Comparison of ENCODE assay signal across 8 mouse cellular contexts in genomic region chr9:35267976-35268715, GRCm38 (mm10). TPM values are rescaled to one million over a fixed set of nuclear protein-coding genes. Genes with fewer than 3 reads are reported as not detected.
DNase-seq lines count a peak whose midpoint lies in the region; ATAC-seq and TF ChIP-seq lines count a peak whose summit lies in the region.

No protein-coding gene starts in this region.

- no peak for DNase-seq in kidney, adult 2 months
- DNase-seq in kidney, adult 11 months: no peak
- DNase-seq in MEL (ENCODE audit: low read depth, low spot score): peak; percentile 44
- no peak for DNase-seq in right cerebral cortex, postnatal 10 days (ENCODE audit: low spot score in 2 of 2)
- DNase-seq in layer of hippocampus, adult 8-10 months (ENCODE audit: low spot score in 2 of 2): no peak

- no peaks in the 10 kb centered on the region for H3K9me3 ChIP-seq in MEL (replicated peaks; ENCODE audit: insufficient read depth, low read length)
- no peaks in the 10 kb centered on the region for H3K9me3 ChIP-seq in limb, embryonic 12.5 days

- peak overlapping the region; percentile 79 for H3K4me2 ChIP-seq in limb, embryonic 12.5 days

- TF ChIP-seq RAD21 in MEL (IDR thresholded peaks at IDR 0.05; ENCODE audit: low read depth, low read length): no peak

- TF ChIP-seq CTCF in kidney, adult 2 months (conservative IDR thresholded peaks at IDR 0.05; ENCODE audit: insufficient read depth, insufficient read length, low read depth, low read length): no peak
- TF ChIP-seq CTCF in MEL (IDR thresholded peaks at IDR 0.05 in 2 of 3, conservative IDR thresholded peaks at IDR 0.05 in 1 of 3; ENCODE audit: control insufficient read depth in 1 of 3, insufficient read depth in 1 of 3, low read depth in 2 of 3, low read length in 3 of 3, poor library complexity in 1 of 3, severe bottlenecking in 1 of 3): no peak

- peak overlapping the region; percentile 72 for H3K4me3 ChIP-seq in kidney, adult 2 months (ENCODE audit: insufficient read depth, low read depth, low read length)
- H3K4me3 ChIP-seq in MEL (ENCODE audit: control insufficient read depth in 1 of 2, insufficient read depth in 1 of 2, low read depth in 2 of 2, low read length in 2 of 2): peak overlapping the region; percentile 95 to 98
- H3K4me3 ChIP-seq in limb, embryonic 12.5 days (replicated peaks): peak overlapping the region; percentile 72

- 1% methylated on average over 21 of the region's 21 CpGs for whole genome bisulfite sequencing in kidney, adult 2 months
- 1% methylated on average over 21 of the region's 21 CpGs for WGBS in limb, embryonic 12.5 days

- no peak for TF ChIP-seq EP300 in MEL (IDR thresholded peaks at IDR 0.05; ENCODE audit: low read depth in 1 of 2, low read length in 2 of 2)

- TF ChIP-seq POLR2A in kidney, adult 2 months (IDR thresholded peaks at IDR 0.05; ENCODE audit: low read depth, low read length): no peak
- TF ChIP-seq POLR2A in MEL (IDR thresholded peaks at IDR 0.05; ENCODE audit: control insufficient read depth in 1 of 2, insufficient read depth in 1 of 2, low read depth in 1 of 2, low read length in 2 of 2, poor library complexity in 1 of 2): no peak; a peak in 1 of 4 replicates

- no peaks in the 10 kb centered on the region for H3K27me3 ChIP-seq in kidney, adult 2 months (replicated peaks; ENCODE audit: control insufficient read depth, insufficient read depth, low read length)
- no peaks in the 10 kb centered on the region for H3K27me3 ChIP-seq in MEL (ENCODE audit: control insufficient read depth in 1 of 2, insufficient read depth in 2 of 2, low read length in 2 of 2)
- H3K27me3 ChIP-seq in limb, embryonic 12.5 days: no peaks in the 10 kb centered on the region

- H3K79me2 ChIP-seq in MEL (ENCODE audit: control insufficient read depth, insufficient read depth, low read length, poor library complexity): peaks cover 22% of the 10 kb centered on the region

- no peak overlapping the region for H3K27ac ChIP-seq in kidney, adult 2 months (ENCODE audit: insufficient read depth, low read depth, low read length)
- H3K27ac ChIP-seq in MEL (ENCODE audit: control insufficient read depth, low read depth, low read length): peak overlapping the region; percentile 81
- peak overlapping the region; percentile 68; the same call in 1 of the 2 replicates for H3K27ac ChIP-seq in limb, embryonic 12.5 days

- H3K4me1 ChIP-seq in kidney, adult 2 months (ENCODE audit: control insufficient read depth, insufficient read depth, low read length): peaks cover 5% of the 10 kb centered on the region; the same call in 1 of the 2 replicates
- peaks cover 12 to 35% of the 10 kb centered on the region in 2 experiments for H3K4me1 ChIP-seq in MEL (ENCODE audit: control insufficient read depth in 1 of 2, insufficient read depth in 2 of 2, low read length in 2 of 2)
- peaks cover 15% of the 10 kb centered on the region for H3K4me1 ChIP-seq in limb, embryonic 12.5 days (replicated peaks)

- peak; percentile 47 for ATAC-seq in erythroid progenitor cell, adult 5-6 weeks (replicated peaks; ENCODE audit: low FRiP score, poor library complexity, severe bottlenecking)
- peak; percentile 61; the same call in 1 of the 2 replicates for ATAC-seq in limb, embryonic 12.5 days (ENCODE audit: insufficient number of reproducible peaks, insufficient read depth, low FRiP score, low TSS enrichment, low read depth)
- 0 out of 2 replicates have a peak, but pooled peaks have one; percentile 4 for ATAC-seq in neutrophil, adult 5-6 weeks (ENCODE audit: extremely low read depth, insufficient number of reproducible peaks, low FRiP score, poor library complexity, severe bottlenecking)

- H3K9ac ChIP-seq in MEL (ENCODE audit: control insufficient read depth, low read depth, low read length, poor library complexity, severe bottlenecking): peak overlapping the region; percentile 98
- peak overlapping the region; percentile 64 for H3K9ac ChIP-seq in limb, embryonic 12.5 days (replicated peaks)

- peaks cover 2% of the 10 kb centered on the region; the same call in 1 of the 2 replicates for H3K36me3 ChIP-seq in kidney, adult 2 months (ENCODE audit: control insufficient read depth, insufficient read depth, low read length)
- peaks cover 2 to 49% of the 10 kb centered on the region in 2 experiments for H3K36me3 ChIP-seq in MEL (ENCODE audit: control insufficient read depth in 1 of 2, insufficient read depth in 2 of 2, low read length in 2 of 2)
- peaks cover 34% of the 10 kb centered on the region for H3K36me3 ChIP-seq in limb, embryonic 12.5 days

TF ChIP-seq in MEL, 35 proteins besides CTCF, POLR2A, EP300 and RAD21:
- no peak for TF ChIP-seq E2F4 (IDR thresholded peaks at IDR 0.05; ENCODE audit: borderline replicate concordance, low read depth, low read length)
- TF ChIP-seq SIN3A (IDR thresholded peaks at IDR 0.05; ENCODE audit: low read length): peak; percentile 48
- TF ChIP-seq MAFK (IDR thresholded peaks at IDR 0.05; ENCODE audit: borderline replicate concordance, low read depth, low read length): no peak
- TF ChIP-seq MXI1 (IDR thresholded peaks at IDR 0.05; ENCODE audit: low read depth, low read length): peak; percentile 75
- TF ChIP-seq RCOR1 (IDR thresholded peaks at IDR 0.05; ENCODE audit: low read depth, low read length): no peak
- no peak for TF ChIP-seq USF1 (IDR thresholded peaks at IDR 0.05; ENCODE audit: low read depth, low read length)
- peak; percentile 26; the same call in 1 of the 2 replicates for TF ChIP-seq MAX (IDR thresholded peaks at IDR 0.05; ENCODE audit: low read length)
- peak; percentile 31; the same call in 1 of the 2 replicates for TF ChIP-seq TAL1 (IDR thresholded peaks at IDR 0.05; ENCODE audit: low read length)
- TF ChIP-seq ETS1 (IDR thresholded peaks at IDR 0.05; ENCODE audit: low read depth, low read length): no peak
- peak; percentile 6; the same call in 1 of the 2 replicates for TF ChIP-seq TBP (IDR thresholded peaks at IDR 0.05; ENCODE audit: low read depth, low read length)
- no peak for TF ChIP-seq MYB (IDR thresholded peaks at IDR 0.05; ENCODE audit: low read depth, low read length)
- no peak for TF ChIP-seq ZNF384 (IDR thresholded peaks at IDR 0.05; ENCODE audit: low read depth, low read length)
- peak; percentile 80; the same call in 1 of the 2 replicates for TF ChIP-seq MYC (IDR thresholded peaks at IDR 0.05; ENCODE audit: low read depth, low read length)
- TF ChIP-seq HCFC1 (IDR thresholded peaks at IDR 0.05; ENCODE audit: low read depth, low read length): peak; percentile 42; the same call in 1 of the 2 replicates
- no peak for TF ChIP-seq USF2 (IDR thresholded peaks at IDR 0.05; ENCODE audit: borderline replicate concordance in 1 of 2, insufficient read depth in 1 of 2, low read depth in 1 of 2, low read length in 2 of 2)

RNA-seq across cellular contexts. Expression of gene Rpusd4, which starts 0.5 kb away (rescaled TPM):
- 10.1 and 10.7 TPM in 2 replicates for polyA plus RNA-seq in kidney, adult 2 months (2012; rRNA removed)
- 32.0 and 36.3 TPM in 2 replicates for total RNA-seq in MEL (2012; rRNA removed)
- 10 to 100 TPM in 1 of 2 experiments, not detected in 1; 40.9 TPM for polyA plus RNA-seq in MEL (2012; ENCODE audit: insufficient read depth in 1 of 2, insufficient read length in 2 of 2, low read depth in 1 of 2, low replicate concordance in 2 of 2, missing spikeins in 1 of 2)
- 1.1 and 5.4 TPM in 2 replicates for total RNA-seq in erythroid progenitor cell, adult 5-6 weeks (2015; ENCODE audit: low replicate concordance)
- 0.45 and 1.2 TPM in 2 replicates for total RNA-seq in erythroid progenitor cell, adult 5-6 weeks (2017; ENCODE audit: low replicate concordance)
- polyA plus RNA-seq in limb, embryonic 12.5 days (2016; fragmentation: Nextera tagmentation; extraction: Ambion mirVana): 34.2 and 34.3 TPM in 2 replicates
- 17.8 and 21.1 TPM in 2 replicates for total RNA-seq in neutrophil, adult 5-6 weeks (2017)
- 10 to 100 TPM; 11.8 to 12.9 (median 12.1) TPM for total RNA-seq in layer of hippocampus, adult 8-10 months (2022)

RNA-seq across cellular contexts. Expression of gene Fam118b, which starts 0.5 kb away (rescaled TPM):
- polyA plus RNA-seq in kidney, adult 2 months (2012; rRNA removed): 9.8 and 11.4 TPM in 2 replicates
- 22.0 and 23.4 TPM in 2 replicates for total RNA-seq in MEL (2012; rRNA removed)
- 10 to 100 TPM in 1 of 2 experiments, not detected in 1; 30.9 TPM for polyA plus RNA-seq in MEL (2012; ENCODE audit: insufficient read depth in 1 of 2, insufficient read length in 2 of 2, low read depth in 1 of 2, low replicate concordance in 2 of 2, missing spikeins in 1 of 2)
- total RNA-seq in erythroid progenitor cell, adult 5-6 weeks (2015; ENCODE audit: low replicate concordance): 10.5 and 27.0 TPM in 2 replicates
- 11.0 and 14.1 TPM in 2 replicates for total RNA-seq in erythroid progenitor cell, adult 5-6 weeks (2017; ENCODE audit: low replicate concordance)
- polyA plus RNA-seq in limb, embryonic 12.5 days (2016; fragmentation: Nextera tagmentation; extraction: Ambion mirVana): 52.7 and 55.6 TPM in 2 replicates
- 18.7 and 20.9 TPM in 2 replicates for total RNA-seq in neutrophil, adult 5-6 weeks (2017)
- total RNA-seq in layer of hippocampus, adult 8-10 months (2022): 10 to 100 TPM; 23.9 to 32.9 (median 27.7) TPM

RNA-seq across cellular contexts. Expression of gene Foxred1, which starts 57.3 kb away (rescaled TPM):
- 37.0 and 39.1 TPM in 2 replicates for polyA plus RNA-seq in kidney, adult 2 months (2012; rRNA removed)
- 35.6 and 42.4 TPM in 2 replicates for total RNA-seq in MEL (2012; rRNA removed)
- polyA plus RNA-seq in MEL (2012; ENCODE audit: insufficient read depth in 1 of 2, insufficient read length in 2 of 2, low read depth in 1 of 2, low replicate concordance in 2 of 2, missing spikeins in 1 of 2): 10 to 100 TPM in 1 of 2 experiments, not detected in 1; 39.0 TPM
- total RNA-seq in erythroid progenitor cell, adult 5-6 weeks (2015; ENCODE audit: low replicate concordance): 3.8 and 4.3 TPM in 2 replicates
- 9.4 and 10.4 TPM in 2 replicates for total RNA-seq in erythroid progenitor cell, adult 5-6 weeks (2017; ENCODE audit: low replicate concordance)
- polyA plus RNA-seq in limb, embryonic 12.5 days (2016; fragmentation: Nextera tagmentation; extraction: Ambion mirVana): 48.2 and 52.1 TPM in 2 replicates
- 35.6 and 42.9 TPM in 2 replicates for total RNA-seq in neutrophil, adult 5-6 weeks (2017)
- total RNA-seq in layer of hippocampus, adult 8-10 months (2022): 10 to 100 TPM; 33.3 to 46.1 (median 38.3) TPM

Comparison
In these comparisons a context has a peak if more than half of its experiments do, and no peak if none do; other contexts are left out.
1. ATAC-seq: peak in every context shown above with its lines; median percentile 61 in limb, embryonic 12.5 days; 47 in erythroid progenitor cell, adult 5-6 weeks; 4 in neutrophil, adult 5-6 weeks.